Mouse (Mus musculus) kidney, adult 2 months (tissue): ENCODE results near the gene St3gal2. TPM values are rescaled to one million over a fixed set of nuclear protein-coding genes. Genes with fewer than 3 reads are reported as not detected.

Experiments used
- DNase-seq: peaks from one replicate; pipeline ENCODE4 v3.0.0; 2021
- H3K27ac ChIP-seq: fragments of 200-500 bp; 2 replicates; pipeline ENCODE4 v1.5.1; 2012; ENCODE audit warnings: low read depth, low read length, control low read depth, inconsistent platforms; ENCODE audit not compliant: insufficient read depth
- H3K27me3 ChIP-seq: fragments of 200-500 bp; replicated peaks from 2 replicates; pipeline ENCODE4 v1.6.1; 2012; ENCODE audit warnings: mild to moderate bottlenecking, moderate library complexity, low read length, inconsistent platforms; ENCODE audit not compliant: control insufficient read depth, insufficient read depth
- H3K36me3 ChIP-seq: fragments of 200-500 bp; 2 replicates; pipeline ENCODE4 v1.6.1; 2012; ENCODE audit warnings: mild to moderate bottlenecking, moderate library complexity, low read length, inconsistent platforms; ENCODE audit not compliant: control insufficient read depth, insufficient read depth
- H3K4me1 ChIP-seq: fragments of 200-500 bp; 2 replicates; pipeline ENCODE4 v1.6.1; 2011; ENCODE audit warnings: low read length; ENCODE audit not compliant: control insufficient read depth, insufficient read depth
- H3K4me3 ChIP-seq: fragments of 200-500 bp; 2 replicates; pipeline ENCODE4 v1.5.1; 2011; ENCODE audit warnings: mild to moderate bottlenecking, low read depth, low read length, control low read depth; ENCODE audit not compliant: insufficient read depth
- CTCF ChIP-seq: fragments of 200-500 bp; conservative IDR thresholded peaks from 2 replicates; pipeline ENCODE4 v1.5.1; 2011; ENCODE audit warnings: low read depth, mild to moderate bottlenecking, control low read depth, low read length, moderate library complexity, mixed read lengths; ENCODE audit not compliant: insufficient read depth, insufficient read length
- POLR2A ChIP-seq: fragments of 200-500 bp; IDR thresholded peaks from one replicate; pipeline ENCODE4 v1.6.1; 2011; ENCODE audit warnings: low read depth, low read length, control low read depth
- WGBS: fragments of 180-500 bp; shearing (Covaris S2); methylation state at CpG from one replicate; pipeline ENCODE4 v1.1.7; 2018; 5-methylcytosine and 5-hydroxymethylcytosine counted together
- polyA plus RNA-seq: library from polyadenylated mRNA; depleted of rRNA; stranded (reverse); fragments of >200 nt; gene quantifications from 2 replicates; pipeline ENCODE4 v1.2.3, GENCODE M21; 2012

St3gal2 gene
- polyA plus RNA-seq, 1 experiment = 28.6 TPM

DNA sequence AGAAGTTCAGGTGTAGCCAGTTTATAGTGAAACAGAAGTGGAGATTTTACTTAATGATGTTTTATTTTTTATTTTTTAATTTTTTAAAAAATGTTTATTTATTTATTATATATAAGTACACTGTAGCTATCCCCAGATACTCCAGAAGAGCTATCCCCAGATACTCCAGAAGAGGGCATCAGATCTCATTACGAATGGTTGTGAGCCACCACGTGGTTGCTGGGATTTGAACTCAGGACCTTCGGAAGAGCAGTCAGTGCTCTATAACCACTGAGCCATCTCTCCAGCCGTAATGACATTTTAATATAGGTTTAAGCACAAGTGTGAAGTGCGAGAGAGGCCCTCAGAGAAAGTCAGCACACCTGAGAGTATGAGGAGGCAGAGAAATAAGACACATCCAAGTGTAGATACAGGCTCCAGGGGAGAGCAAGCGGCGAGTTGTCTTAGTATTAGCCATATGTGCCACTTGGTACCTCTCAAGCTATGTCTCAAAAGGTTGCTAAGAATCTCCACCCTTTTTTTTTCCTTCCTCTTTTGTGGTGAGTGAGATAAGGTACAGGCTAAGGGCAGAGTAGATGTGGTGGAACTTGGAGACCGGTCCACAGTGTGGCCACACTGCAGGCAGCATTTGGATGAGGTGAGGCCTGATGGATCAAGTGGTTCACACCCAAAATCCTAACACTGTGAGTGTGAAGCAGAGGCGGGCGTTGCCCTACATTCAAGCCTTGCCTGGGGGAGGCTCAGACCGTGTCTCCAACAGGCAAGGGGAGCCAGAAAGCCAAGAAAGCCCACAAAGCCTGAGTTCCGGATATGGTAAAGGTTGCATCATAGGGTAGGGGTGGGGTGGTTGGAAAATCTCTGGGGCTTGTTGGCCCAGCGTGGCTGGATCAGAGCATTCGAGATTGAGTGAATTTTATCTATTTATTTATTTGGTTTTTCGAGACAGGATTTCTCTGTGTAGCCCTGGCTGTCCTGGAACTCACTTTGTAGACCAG, 7.8 kb upstream of the St3gal2 start:
- no peaks in the 10 kb centered on the region for H3K4me1 ChIP-seq
- TF ChIP-seq POLR2A = no peak

DNA sequence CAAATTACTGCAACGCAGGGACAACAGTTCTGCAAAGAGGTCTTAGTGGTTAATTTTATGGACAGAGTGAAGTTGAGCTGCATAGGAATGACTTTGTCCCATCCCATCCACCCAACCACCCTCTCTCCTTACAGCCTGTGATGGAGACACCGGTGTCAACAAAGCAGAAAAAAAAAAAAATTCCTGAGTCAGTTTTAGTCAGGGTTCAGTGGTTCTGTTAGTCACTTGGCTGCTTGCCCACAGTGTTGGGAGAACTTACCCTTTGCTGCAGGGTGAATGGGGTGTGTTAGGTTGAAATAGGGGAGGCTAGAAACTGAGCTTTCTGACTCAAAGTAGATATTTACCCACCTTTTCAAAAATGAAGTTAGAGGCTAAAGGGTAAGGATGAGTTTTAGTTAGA, 2.3 kb upstream of the St3gal2 start:
- Histone ChIP-seq H3K36me3 (no peaks in the 10 kb centered on the region), H3K27ac (peak overlapping the region; percentile 45; the same call in 1 of the 2 replicates), H3K4me3 (no peak overlapping the region), H3K27me3 (no peaks in the 10 kb centered on the region), H3K4me1 (peaks cover 15% of the 10 kb centered on the region; the same call in 1 of the 2 replicates)
- no peak for TF ChIP-seq POLR2A
- no peak for TF ChIP-seq CTCF
- peak; percentile 96 for DNase-seq
- WGBS = 14% methylated on average over 2 of the region's 2 CpGs

More for the DNA sequence above, 7.8 kb upstream of the St3gal2 start:
- H3K4me3 ChIP-seq = no peak overlapping the region
- no peaks in the 10 kb centered on the region for H3K27me3 ChIP-seq
- no peak overlapping the region for H3K27ac ChIP-seq
- DNase-seq = no peak
- no peaks in the 10 kb centered on the region for H3K36me3 ChIP-seq
- WGBS = 86% methylated on average over 15 of the region's 15 CpGs

DNA sequence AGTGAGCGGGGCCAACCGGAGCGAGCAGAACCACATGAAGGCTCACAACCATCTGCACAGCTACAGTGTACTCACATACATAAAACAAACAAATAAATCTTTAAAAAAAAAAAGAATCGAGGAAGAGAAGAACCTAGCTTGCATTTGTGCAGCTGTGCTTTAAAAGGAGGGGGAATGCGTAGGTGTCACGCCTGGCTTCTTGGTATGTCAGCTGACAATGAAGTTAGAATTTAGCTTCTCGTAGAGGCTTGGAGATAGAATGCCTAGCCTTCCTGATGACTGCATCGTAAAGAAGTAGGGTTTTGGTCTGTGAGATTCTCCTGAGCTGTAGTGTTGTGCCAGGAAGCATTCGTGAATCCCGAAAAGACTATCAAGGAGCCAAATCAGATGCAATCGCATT, 1.7 kb upstream of the St3gal2 start:
- H3K4me3 ChIP-seq = no peak overlapping the region
- peaks cover 15% of the 10 kb centered on the region; the same call in 1 of the 2 replicates for H3K4me1 ChIP-seq
- peak overlapping the region; percentile 19; the same call in 1 of the 2 replicates for H3K27ac ChIP-seq
- TF ChIP-seq CTCF (no peak), POLR2A (no peak)
- peak; percentile 24 for DNase-seq
- WGBS = 54% methylated on average over 11 of the region's 11 CpGs
- H3K27me3 ChIP-seq = no peaks in the 10 kb centered on the region
- H3K36me3 ChIP-seq = no peaks in the 10 kb centered on the region

GRCm38 (mm10) chr8:110918460-110918859, 1.3 kb upstream of the St3gal2 start:
- Histone ChIP-seq H3K27ac (peak overlapping the region; percentile 19), H3K36me3 (no peaks in the 10 kb centered on the region), H3K4me3 (no peak overlapping the region), H3K27me3 (no peaks in the 10 kb centered on the region), H3K4me1 (peaks cover 15% of the 10 kb centered on the region; the same call in 1 of the 2 replicates)
- no peak for DNase-seq
- WGBS = 39% methylated on average over 8 of the region's 8 CpGs
- TF ChIP-seq POLR2A = no peak
- no peak for TF ChIP-seq CTCF

- H3K4me1 ChIP-seq = peaks cover 15% of the 10 kb centered on the region; the same call in 1 of the 2 replicates
- no peak for TF ChIP-seq POLR2A
- no peak for TF ChIP-seq CTCF
- H3K36me3 ChIP-seq = no peaks in the 10 kb centered on the region
- H3K4me3 ChIP-seq = peak overlapping the region; percentile 72
- peak overlapping the region; percentile 37 for H3K27ac ChIP-seq
- H3K27me3 ChIP-seq = no peaks in the 10 kb centered on the region
- DNase-seq = no peak
- 5% methylated on average over 37 of the region's 37 CpGs for WGBS
Measured at GRCm38 (mm10) chr8:110920032-110920772, 480 bp downstream of the St3gal2 start.

GRCm38 (mm10) chr8:110920773-110921277, 1.1 kb downstream of the St3gal2 start:
- H3K27ac ChIP-seq = peak overlapping the region; percentile 37

More at GRCm38 (mm10) chr8:110920773-110921277, 1.1 kb downstream of the St3gal2 start:
- no peak for DNase-seq
- TF ChIP-seq CTCF (no peak), POLR2A (no peak)
- 45% methylated on average over 3 of the region's 3 CpGs for WGBS
- Histone ChIP-seq H3K4me3 (peak overlapping the region; percentile 72), H3K27me3 (no peaks in the 10 kb centered on the region), H3K4me1 (peaks cover 15% of the 10 kb centered on the region; the same call in 1 of the 2 replicates), H3K36me3 (no peaks in the 10 kb centered on the region)
